Mouse (Mus musculus) stomach, postnatal 0 days (tissue): ENCODE results near the gene Mmadhc. TPM values are rescaled to one million over a fixed set of nuclear protein-coding genes. Genes with fewer than 3 reads are reported as not detected.

Experiments used
- ATAC-seq: fragments of 200-750 bp; cut with Nextera tagmentation; 2 replicates; pipeline ENCODE4 v1.8.0; 2017; ENCODE audit not compliant: low FRiP score, low TSS enrichment
- DNase-seq: peaks from one replicate; pipeline ENCODE4 v3.0.0-alpha.2; 2016; ENCODE audit warnings: low spot score
- H3K27ac ChIP-seq: fragments of 300-500 bp; sonication (generic); replicated peaks from 2 replicates; pipeline ENCODE4 v1.5.1; 2014; ENCODE audit warnings: mild to moderate bottlenecking, control low read depth
- H3K27me3 ChIP-seq: fragments of 300-500 bp; sonication (generic); 2 replicates; pipeline ENCODE4 v1.6.1; 2014; ENCODE audit warnings: low read length; ENCODE audit not compliant: control insufficient read depth, insufficient read depth
- H3K36me3 ChIP-seq: fragments of 300-500 bp; sonication (generic); 2 replicates; pipeline ENCODE4 v1.6.1; 2014; ENCODE audit warnings: low read length, mixed read lengths; ENCODE audit not compliant: control insufficient read depth, insufficient read depth
- H3K4me1 ChIP-seq: fragments of 300-500 bp; sonication (generic); replicated peaks from 2 replicates; pipeline ENCODE4 v1.6.1; 2014; ENCODE audit warnings: antibody characterized with exemption; ENCODE audit not compliant: control insufficient read depth, insufficient read depth
- H3K4me2 ChIP-seq: fragments of 300-500 bp; sonication (generic); replicated peaks from 2 replicates; pipeline ENCODE4 v1.6.1; 2014; ENCODE audit warnings: low read depth, mild to moderate bottlenecking, control low read depth, moderate library complexity
- H3K4me3 ChIP-seq: fragments of 300-500 bp; sonication (generic); 2 replicates; pipeline ENCODE4 v1.5.1; 2014; ENCODE audit warnings: low read depth, low read length, control low read depth
- H3K9ac ChIP-seq: fragments of 300-500 bp; sonication (generic); 2 replicates; pipeline ENCODE4 v1.6.1; 2014; ENCODE audit warnings: mild to moderate bottlenecking, low read length, control low read depth, mixed read lengths
- H3K9me3 ChIP-seq: fragments of 300-500 bp; sonication (generic); 2 replicates; pipeline ENCODE4 v1.6.1; 2016; ENCODE audit warnings: low read length; ENCODE audit not compliant: control insufficient read depth
- CTCF ChIP-seq: IDR thresholded peaks from 2 replicates; pipeline ENCODE4 v1.5.1; 2016; ENCODE audit warnings: antibody characterized with exemption, low read depth, mild to moderate bottlenecking, moderate library complexity
- EP300 ChIP-seq: optimal IDR thresholded peaks from 2 replicates; pipeline ENCODE3; 2016; ENCODE audit warnings: antibody characterized with exemption
- WGBS: fragments of 180-500 bp; shearing (Covaris S2); extraction: QIAGEN DNeasy Blood & Tissue Kit; methylation state at CpG from one replicate; pipeline ENCODE4 v1.1.7; 2014; 5-methylcytosine and 5-hydroxymethylcytosine counted together
- polyA plus RNA-seq: library from polyadenylated mRNA; unstranded; fragments of >200 nt; fragmentation: Nextera tagmentation; extraction: Ambion mirVana; gene quantifications from 2 replicates; pipeline ENCODE4 v1.2.1, GENCODE M21; 2015

Gene Mmadhc
- polyA plus RNA-seq, 1 experiment from 2014 or later, result 147 TPM

DNA sequence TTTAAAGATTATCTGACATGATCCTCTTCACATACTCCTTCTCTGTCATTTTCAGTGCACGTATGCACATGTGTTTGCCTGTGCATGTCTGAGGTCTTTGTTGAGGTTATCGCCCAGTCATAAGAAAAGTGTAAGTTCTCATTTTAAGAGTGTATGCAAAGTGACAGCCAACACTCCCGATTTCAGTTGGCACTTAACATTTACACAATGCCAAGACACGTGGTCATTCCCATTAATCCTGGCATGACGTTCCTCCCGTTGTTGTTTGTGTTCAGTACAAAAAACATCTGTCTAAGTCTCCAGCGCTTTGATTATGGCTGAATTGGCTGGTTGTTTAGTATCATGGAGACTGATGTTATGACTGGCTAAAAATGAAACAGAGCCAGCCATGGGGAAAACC is 28.2 kb upstream of the Mmadhc start:
- Histone ChIP-seq H3K9me3 (no peaks in the 10 kb centered on the region), H3K27me3 (no peaks in the 10 kb centered on the region), H3K36me3 (no peaks in the 10 kb centered on the region), H3K4me3 (no peak overlapping the region), H3K9ac (no peak overlapping the region), H3K27ac (no peak overlapping the region), H3K4me1 (no peaks in the 10 kb centered on the region), H3K4me2 (no peak overlapping the region)
- 54% methylated on average over 7 of the region's 7 CpGs for WGBS
- TF ChIP-seq EP300 (no peak), CTCF (no peak)
- no peak for DNase-seq
- ATAC-seq, result no peak

DNA sequence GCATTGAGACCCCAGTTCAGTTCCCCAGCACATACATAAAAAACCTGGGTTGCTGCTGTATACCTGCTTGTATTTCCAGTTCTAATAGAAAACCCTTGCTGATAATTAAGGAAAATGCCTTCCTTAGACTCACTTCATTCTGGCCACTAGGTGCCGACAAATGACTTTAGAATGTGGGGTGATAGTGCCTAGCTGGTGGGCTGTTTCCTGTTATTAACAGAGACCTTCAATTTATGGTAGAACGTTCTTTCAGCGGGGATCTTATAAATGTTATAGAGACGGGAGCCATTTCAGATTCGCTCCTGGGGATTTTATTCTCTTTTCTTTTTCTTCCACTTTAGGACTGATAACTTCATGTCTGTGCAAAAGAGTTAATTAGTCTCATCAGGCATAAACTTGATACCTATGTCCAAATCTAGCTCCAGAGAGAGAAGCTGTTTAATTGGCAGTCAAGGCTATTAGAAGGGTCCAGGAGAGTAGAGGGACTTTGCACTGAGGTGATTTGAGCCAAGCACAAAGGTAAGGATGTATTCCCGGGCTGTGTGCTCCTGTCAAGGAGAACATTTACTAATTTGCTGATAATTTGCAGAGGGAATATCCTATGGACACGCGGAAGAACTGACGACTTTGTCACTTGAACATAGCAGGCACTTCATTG is 10.2 kb upstream of the Mmadhc start:
- DNase-seq, result peak; percentile 48
- no peak for ATAC-seq
- no peaks in the 10 kb centered on the region for H3K4me1 ChIP-seq
- H3K9me3 ChIP-seq, result no peaks in the 10 kb centered on the region
- no peaks in the 10 kb centered on the region for H3K36me3 ChIP-seq
- H3K27ac ChIP-seq, result no peak overlapping the region
- TF ChIP-seq EP300, result no peak
- TF ChIP-seq CTCF, result peak; percentile 95
- H3K4me3 ChIP-seq, result no peak overlapping the region
- H3K9ac ChIP-seq, result no peak overlapping the region
- H3K27me3 ChIP-seq, result no peaks in the 10 kb centered on the region
- no peak overlapping the region for H3K4me2 ChIP-seq
- WGBS, result 43% methylated on average over 9 of the region's 9 CpGs

DNA sequence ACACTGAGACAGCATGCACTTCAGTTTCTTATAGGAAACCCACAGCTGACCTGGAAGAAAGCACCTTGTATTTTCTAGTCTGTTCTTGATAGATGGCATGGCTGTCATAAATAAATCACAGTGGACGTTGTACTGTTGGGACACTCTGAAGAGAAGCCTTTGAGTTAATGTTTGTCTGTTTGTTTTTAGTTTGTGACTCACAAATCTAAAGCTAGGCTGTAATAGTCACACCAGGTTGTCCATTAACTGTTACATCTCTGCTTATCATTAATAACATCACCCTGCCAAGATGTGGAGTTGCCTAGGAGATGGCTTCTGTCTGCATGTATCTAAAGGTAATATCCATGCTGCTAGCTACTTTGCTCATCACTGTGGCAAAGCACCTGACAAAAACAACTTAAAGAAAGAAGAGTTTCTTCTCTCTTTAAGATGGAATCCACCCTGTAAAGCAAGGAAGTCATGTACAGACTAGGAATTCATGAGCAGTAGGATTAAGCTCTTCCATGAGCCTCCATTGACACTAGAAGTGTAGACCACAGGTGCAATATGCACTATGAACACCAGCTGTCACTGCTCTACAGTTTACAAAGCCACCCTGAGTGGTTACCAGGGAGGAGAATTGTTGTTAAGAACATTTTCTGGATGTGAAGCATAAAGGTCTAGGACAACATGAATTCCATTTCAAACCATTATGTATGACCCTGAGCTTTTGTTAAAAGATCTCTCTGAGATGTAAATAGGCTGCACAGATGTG is 8.4 kb upstream of the Mmadhc start:
- H3K36me3 ChIP-seq, result no peaks in the 10 kb centered on the region
- no peak overlapping the region for H3K9ac ChIP-seq
- no peak overlapping the region for H3K4me2 ChIP-seq
- ATAC-seq, result no peak
- no peak overlapping the region for H3K4me3 ChIP-seq
- DNase-seq, result peak; percentile 22
- TF ChIP-seq EP300 (no peak), CTCF (peak; percentile 81)
- no peaks in the 10 kb centered on the region for H3K27me3 ChIP-seq
- H3K9me3 ChIP-seq, result no peaks in the 10 kb centered on the region
- WGBS, result 39% methylated on average over 1 of the region's 1 CpGs
- no peak overlapping the region for H3K27ac ChIP-seq
- no peaks in the 10 kb centered on the region for H3K4me1 ChIP-seq

DNA sequence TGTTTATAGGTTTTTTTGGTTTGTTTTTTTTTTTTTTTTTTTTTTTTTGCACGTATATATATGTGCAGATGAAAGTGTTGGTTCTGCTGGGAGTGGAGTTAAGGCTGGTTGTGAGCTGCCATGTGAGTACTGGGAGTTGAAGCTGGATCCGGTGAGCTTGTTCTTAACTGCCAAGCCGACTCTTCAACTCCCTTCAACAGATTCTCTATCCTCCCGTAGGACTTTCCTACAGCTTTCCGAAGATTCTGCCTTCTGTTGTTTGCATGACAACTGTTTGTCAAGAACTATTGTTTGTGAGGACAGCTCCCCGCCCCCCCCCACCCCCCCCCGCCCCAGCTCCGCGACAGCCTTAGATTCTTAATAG is 368 bp upstream of the Mmadhc start:
- no peaks in the 10 kb centered on the region for H3K36me3 ChIP-seq
- WGBS, result 2% methylated on average over 9 of the region's 9 CpGs
- peaks cover 4% of the 10 kb centered on the region; the same call in 1 of the 2 replicates for H3K4me1 ChIP-seq
- no peak overlapping the region for H3K27ac ChIP-seq
- DNase-seq (no peak), ATAC-seq (no peak)
- no peak for TF ChIP-seq CTCF
- TF ChIP-seq EP300, result no peak
- H3K27me3 ChIP-seq, result no peaks in the 10 kb centered on the region
- H3K4me2 ChIP-seq, result peak overlapping the region; percentile 54
- H3K4me3 ChIP-seq, result peak overlapping the region; percentile 83
- no peaks in the 10 kb centered on the region for H3K9me3 ChIP-seq
- H3K9ac ChIP-seq, result no peak overlapping the region

GRCm38 (mm10) chr2:50295562-50295961 is 1.0 kb downstream of the Mmadhc start:
- no peak overlapping the region for H3K27ac ChIP-seq
- peak overlapping the region; percentile 54 for H3K4me2 ChIP-seq
- H3K27me3 ChIP-seq, result no peaks in the 10 kb centered on the region
- H3K9ac ChIP-seq, result peak overlapping the region; percentile 93
- TF ChIP-seq EP300 (no peak), CTCF (no peak)
- H3K4me1 ChIP-seq, result peaks cover 4% of the 10 kb centered on the region; the same call in 1 of the 2 replicates
- H3K36me3 ChIP-seq, result peaks cover 5% of the 10 kb centered on the region; the same call in 1 of the 2 replicates
- WGBS, result 35% methylated on average over 5 of the region's 5 CpGs
- DNase-seq (no peak), ATAC-seq (no peak)
- no peaks in the 10 kb centered on the region for H3K9me3 ChIP-seq
- H3K4me3 ChIP-seq, result peak overlapping the region; percentile 83

- TF ChIP-seq CTCF (no peak), EP300 (no peak)
- H3K4me2 ChIP-seq, result no peak overlapping the region
Observed at GRCm38 (mm10) chr2:50294084-50294483, 2.5 kb downstream of the Mmadhc start.

More at GRCm38 (mm10) chr2:50294084-50294483, 2.5 kb downstream of the Mmadhc start:
- Histone ChIP-seq H3K27me3 (no peaks in the 10 kb centered on the region), H3K9me3 (no peaks in the 10 kb centered on the region), H3K9ac (no peak overlapping the region), H3K27ac (no peak overlapping the region), H3K4me3 (no peak overlapping the region), H3K36me3 (peaks cover 5% of the 10 kb centered on the region; the same call in 1 of the 2 replicates), H3K4me1 (peaks cover 4% of the 10 kb centered on the region; the same call in 1 of the 2 replicates)
- WGBS, result 65% methylated on average over 2 of the region's 2 CpGs
- ATAC-seq (no peak), DNase-seq (no peak)
